Mouse (Mus musculus): ENCODE measurements around the gene Rb1.

Rb1 gene

DNA sequence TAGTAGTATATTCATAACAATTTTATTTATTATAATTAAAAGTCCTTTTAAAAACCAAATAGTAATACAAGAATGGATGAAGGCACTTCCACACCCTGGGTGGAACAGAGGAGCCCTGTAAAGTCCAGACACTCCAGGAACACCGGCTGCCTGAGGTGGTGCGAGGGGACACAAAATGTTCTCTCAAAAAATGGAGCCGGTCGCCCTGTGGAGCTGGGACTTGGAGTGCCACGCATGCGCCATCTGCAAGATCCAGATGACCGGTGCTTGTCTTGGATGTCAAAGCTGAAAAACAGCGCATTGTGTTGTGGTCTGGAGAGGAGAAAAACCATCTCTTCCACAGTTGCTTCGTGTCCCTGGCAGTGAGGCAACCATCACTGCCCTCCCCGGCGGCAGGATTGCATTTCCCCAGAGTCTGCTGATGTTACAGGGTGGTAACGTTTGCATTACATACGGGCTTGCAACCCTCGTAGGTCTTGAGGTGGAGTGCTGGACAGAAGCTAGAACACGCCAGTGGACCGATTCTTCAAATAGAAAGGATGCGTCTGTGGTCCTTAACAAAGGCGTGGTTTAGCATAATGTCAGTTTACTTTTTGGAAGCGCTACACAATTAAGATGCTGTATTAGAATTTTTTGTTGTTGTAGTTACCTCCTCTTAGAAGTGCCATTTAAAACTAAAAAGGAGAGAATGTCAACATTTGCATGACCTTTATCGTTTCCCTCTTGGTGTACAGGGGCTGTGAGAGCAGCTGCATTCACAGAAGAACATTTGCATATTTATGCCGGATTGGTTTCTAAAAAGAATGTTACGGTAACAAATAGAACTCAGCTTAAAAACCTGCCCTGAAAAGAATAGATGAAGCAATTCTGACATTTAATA is 9.5 kb upstream of the Rb1 start:
- DNase-seq (ENCODE audit: low read depth): no peak

DNA sequence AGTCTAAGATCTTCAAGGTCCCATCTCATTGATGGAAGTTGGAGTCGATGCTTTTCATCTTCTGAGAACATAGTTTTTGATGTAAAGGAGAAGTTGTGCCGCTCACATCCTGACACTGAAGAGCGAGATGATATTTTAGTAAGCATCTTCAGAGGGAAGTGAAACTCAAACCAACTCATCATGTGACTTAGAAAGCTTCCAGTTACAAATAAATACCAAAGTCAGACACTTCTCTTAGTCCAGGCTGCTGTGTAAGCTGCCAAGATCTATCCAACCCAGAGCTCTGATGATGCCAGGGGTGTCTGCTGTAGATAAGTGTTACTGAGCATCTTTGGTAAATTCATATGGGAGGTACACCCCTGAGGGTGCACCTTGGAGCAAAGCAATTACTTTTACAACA is 8.3 kb upstream of the Rb1 start:
- DNase-seq (ENCODE audit: low read depth): no peak

DNA sequence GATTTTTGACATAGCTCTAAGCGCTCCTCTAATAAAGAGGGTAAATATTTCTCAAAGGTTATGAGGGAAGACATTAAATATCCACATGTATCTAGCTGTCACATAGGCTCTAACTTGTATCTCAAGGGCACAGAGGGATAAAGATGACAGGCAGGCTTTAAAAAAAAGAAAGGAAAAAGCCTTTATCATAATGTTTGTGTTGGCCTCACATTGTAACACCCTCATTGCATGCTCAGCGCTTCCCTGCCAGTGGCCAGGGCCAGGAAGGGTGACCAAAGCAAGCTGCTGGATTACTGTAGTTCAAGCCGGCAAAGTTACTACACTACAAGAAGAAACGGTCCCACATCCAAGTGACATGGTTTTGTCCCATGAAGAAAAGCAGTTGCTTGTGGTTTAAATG is 5.8 kb upstream of the Rb1 start:
- DNase-seq (ENCODE audit: low read depth): no peak

DNA sequence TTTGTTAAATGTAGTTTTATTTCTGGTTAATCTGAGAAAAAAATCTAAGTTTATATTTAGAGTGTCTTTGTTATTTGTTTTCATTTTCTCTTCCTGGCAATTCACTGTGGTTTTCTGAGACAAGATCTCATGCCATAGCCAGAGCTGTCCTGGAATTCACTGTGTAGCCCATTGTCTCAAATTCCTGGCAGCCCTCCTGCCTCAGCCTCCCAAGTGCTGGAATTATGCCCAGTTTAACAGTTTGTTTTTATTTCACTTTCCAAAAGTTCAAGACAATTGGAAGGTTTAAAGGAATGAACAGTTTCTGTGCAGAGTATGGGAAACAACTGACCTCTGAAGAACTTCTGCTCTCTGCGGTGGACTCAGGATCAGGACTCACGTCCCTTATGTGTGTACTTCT is 4.2 kb upstream of the Rb1 start:
- peak; percentile 70 for DNase-seq (ENCODE audit: low read depth)

DNA sequence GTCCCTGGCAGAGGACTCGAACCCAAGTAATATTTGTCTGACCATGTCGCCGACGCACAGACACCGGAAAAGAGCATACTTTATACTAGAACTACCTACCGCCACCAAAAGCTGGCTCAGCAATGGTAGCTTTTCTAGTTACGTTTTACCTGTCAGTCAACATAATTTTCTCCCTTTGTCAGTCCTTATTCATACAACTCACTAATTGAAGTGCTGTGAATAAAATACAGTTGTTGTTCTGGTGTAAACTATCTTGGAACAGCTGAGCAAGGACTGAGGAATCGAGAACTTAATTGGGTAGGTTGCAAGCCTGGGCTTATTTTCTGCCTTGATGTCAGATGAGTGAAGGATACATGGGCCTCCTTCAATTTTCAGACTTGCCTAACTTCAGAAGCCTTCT is 889 bp upstream of the Rb1 start:
- peak; percentile 5 for DNase-seq (ENCODE audit: low read depth)

DNA sequence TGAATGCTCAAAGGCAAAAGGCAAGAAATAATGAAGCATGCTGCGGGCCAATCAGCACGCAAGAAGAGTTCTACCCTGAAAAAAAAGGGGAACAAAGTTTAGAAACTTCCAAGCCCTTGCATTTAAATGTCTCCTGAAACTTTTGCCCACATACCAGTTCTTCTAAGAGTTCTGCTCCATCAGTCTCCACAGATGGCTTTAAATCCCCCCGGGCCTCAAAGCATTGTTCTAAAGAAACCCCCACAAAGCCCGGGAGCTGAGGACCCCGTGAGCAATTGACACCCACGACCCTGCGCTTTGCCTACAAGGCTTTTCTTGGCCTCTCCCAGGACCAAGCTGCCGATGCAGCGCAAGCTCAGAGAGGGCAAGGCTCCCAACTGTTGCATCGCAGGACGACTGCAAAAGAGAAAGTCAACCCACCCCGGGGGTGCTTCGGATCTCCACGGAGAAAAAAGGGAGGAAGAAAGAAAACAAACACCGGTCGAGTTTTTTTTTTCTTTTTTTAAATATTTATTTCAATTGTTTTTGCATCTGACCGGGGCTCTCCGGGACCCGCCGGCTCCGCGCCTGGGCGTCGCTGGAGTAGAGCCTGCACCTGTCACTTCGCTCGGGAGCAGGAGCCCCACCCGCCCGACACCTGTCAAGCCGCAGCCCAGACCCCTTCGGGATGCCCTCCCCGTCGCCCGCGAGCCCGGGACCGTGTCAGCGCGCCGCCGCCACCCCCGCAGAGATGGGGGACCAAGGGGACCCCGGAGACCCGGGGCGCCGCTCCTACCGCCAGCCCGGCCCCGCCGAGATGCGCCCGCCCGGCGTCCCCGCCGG is 777 bp downstream of the Rb1 start:
- peak; percentile 32 for DNase-seq (ENCODE audit: low read depth)

DNA sequence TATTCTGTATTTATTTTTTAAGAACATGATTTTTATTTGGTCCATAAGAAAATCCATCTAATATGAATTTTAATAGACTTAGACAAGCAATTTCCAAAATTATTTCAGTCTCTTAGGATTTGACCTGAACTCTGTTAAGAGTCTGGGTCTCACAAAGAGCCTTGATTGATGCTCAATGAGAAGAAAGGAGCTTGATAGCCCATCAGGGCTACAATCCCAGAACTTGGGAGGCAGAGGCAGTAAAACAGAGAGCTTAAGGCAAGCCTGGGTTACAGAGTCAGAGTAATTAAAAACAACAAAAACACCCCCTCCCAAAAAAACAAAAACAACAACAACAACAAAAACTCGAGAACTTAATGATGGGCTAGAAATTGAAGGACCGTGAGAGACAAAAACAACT is 1.7 kb downstream of the Rb1 start:
- no peak for DNase-seq (ENCODE audit: low read depth)

DNA sequence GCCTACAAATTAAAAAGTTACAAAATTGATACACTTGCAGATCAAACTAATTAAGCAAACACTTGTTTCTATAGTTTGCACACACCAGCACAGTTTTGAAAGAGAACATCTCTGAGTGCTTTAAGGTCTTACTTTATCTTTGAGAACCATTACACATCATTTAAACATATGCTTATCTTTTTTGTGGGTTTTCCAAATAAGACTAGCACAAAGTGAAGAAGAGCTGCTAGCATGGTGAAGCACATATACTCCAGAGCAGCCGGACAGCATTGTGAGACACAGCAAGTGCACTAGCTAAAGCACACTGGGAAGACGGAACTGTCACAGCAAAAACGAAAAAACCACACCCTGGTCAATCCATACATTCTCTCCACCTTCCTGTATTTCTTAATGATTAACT is 3.5 kb downstream of the Rb1 start:
- DNase-seq (ENCODE audit: low read depth): no peak

DNA sequence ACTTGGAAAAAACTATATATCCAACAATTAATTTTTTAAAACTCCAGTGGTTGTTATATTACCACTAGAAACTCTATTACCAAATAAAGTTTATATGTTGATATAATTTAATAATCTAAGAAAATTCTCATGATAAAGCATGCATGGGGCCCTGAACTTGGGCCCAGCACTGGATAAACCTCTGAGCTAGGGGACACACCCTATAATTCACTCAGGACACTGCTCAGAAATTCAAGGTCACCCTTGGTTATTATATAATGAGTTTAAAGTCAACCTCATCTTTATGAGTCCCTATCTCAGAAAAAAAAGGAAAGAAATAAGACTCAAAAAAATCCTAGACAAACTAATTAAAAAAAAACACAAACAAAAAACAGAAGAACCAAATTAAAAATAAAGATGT is 8.7 kb downstream of the Rb1 start:
- no peak for DNase-seq (ENCODE audit: low read depth)

DNA sequence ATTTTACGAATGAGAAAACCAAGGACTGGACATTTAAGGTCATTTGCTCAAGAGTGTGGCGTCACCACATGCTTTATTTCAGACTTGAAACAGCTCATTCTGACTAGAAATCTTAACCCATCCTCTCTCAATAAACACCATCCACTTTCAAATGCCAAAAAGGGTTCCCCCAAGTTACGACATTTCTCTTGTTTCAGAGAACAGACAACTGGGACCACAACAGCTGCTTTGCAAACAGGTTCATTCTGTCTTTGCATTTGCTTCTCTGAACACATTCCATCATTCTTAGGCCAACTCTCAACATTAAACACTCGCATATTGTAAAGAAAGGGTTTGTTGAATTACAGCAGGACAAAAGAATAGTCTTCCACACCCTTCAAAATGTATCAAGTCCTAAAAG is 11.8 kb downstream of the Rb1 start:
- no peak for DNase-seq (ENCODE audit: low read depth)

DNA sequence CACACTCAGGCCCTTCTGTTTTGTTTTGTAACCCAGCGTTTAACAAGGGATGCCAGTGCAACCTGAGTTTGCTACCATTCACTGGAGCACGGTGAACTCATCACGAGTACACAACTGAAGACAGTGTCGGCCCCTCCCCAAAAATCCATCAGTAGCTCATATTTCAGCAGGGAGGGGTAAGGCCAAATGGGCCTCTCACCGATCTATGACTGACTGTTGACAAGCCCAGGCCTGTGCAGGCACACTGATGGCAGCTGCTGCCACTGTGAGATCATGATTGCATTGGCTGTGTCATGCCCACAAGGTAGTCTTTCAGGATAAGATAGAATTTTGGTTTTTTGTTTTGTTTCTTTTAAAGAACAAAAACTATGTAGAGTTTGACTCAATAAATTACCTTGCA is 12.2 kb downstream of the Rb1 start:
- peak; percentile 7 for DNase-seq (ENCODE audit: low read depth)

DNA sequence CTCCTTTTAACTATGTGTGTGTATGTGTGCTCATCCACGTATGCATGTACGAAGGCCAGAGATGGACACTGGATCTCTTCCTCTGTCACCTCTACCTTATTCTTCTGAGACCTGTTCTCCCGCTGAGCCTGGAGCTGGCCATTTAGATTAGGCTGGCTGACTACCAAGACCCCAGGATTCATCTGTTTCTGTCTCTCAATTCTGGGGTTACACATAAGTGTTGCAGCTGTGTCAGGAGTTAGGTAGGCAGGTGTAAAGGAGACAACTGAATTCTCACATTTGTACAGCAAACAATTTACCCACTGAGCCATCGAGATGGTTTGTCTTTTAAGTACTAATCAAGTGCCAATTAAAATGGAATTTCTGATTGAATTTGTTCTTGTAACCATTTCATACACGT is 12.7 kb downstream of the Rb1 start:
- no peak for DNase-seq (ENCODE audit: low read depth)

DNA sequence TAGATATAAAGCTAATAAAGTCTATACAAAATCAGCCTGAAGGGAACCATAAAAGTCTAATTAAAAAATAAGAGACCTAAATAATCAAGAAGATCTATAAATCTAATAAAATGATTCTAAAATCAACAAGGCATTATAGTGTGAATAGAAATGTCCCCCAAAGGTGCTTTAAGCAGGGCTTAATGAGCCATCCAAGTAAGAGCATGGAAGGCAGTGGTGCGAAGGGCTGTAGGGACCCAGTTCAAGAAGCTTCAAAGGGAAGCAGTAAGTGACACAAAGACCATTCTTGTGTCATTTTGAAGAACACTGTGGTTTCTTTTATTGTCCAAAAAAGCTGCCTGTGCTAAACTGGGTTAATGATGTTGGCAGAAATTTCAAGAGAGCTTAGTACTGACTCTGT is 18.1 kb downstream of the Rb1 start:
- no peak for DNase-seq (ENCODE audit: low read depth)

DNA sequence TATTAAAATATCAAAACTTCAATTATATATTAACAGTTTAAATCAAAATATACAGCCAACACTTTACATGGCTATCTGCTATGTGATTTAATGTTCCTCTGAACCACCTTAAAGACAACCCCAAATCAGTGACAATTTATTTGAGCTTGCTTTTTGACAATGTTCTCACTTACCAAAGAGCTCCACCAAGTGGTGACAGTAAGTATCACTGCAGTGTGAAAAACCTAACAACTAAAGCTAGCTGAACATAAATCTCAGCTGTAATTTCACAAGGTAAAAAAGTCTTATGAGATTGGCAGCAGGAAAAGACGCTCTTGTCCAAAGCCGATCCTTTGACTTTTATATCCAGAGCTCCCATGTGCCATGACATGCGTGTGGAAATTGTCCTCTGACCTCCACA is 22.4 kb downstream of the Rb1 start:
- peak; percentile 78 for DNase-seq (ENCODE audit: low read depth)

DNA sequence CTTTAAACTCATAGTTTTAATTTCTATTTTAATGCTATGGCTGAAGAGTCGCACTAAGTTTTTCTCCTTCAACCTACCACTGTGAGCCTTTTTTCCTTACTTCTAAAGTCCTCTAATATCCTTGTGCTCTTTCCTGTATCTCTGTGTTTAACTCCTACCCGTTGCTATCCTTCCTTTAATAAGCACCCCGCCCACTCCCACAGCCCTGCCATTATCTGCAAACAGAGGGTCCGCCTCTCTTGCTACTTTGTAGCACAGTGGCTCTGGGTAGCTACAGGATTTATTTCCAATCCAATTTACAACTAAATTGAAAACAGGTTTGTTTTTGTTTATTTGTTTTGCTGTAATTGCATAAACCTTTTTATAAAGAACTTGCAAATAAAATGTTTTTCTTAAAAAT is 23.8 kb downstream of the Rb1 start:
- DNase-seq (ENCODE audit: low read depth): no peak

DNA sequence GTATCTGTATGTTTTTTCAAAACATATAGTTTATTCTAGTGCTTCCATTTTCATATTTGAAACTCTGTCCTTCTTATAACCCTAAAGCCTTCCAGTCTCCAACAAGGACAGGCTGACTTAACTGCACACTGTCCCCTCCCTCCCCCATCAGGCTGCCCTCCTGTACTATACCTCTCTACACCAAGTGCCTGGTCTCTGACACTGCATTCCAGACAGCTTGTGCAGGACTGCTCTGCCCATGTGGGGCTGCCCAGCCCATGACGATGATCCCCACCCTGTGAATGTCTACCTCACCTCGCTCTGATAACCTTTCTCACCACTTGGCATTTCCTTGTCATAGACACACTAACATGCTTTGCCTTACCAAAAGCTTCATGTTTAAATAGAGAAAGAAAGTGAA is 30.1 kb downstream of the Rb1 start:
- no peak for DNase-seq (ENCODE audit: low read depth)

DNA sequence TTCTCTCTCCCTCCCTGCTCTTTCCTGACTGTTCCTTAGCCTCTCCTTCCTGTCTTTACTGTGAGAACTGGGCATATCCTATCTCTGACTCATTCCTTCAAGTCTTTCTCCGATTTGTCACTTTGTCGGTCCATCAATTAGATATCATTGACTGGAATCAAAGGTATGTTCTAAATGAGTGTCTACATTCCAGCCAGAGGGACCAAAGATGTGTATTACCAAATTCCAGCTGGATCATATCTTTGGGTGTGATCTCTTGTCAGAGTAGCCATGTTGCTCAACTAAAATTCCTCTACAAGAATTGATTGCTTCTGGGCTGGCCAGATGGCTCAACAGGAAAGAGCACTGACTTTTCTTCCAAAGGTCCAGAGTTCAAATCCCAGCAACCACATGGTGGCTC is 32.0 kb downstream of the Rb1 start:
- peak; percentile 50 for DNase-seq (ENCODE audit: low read depth)

DNA sequence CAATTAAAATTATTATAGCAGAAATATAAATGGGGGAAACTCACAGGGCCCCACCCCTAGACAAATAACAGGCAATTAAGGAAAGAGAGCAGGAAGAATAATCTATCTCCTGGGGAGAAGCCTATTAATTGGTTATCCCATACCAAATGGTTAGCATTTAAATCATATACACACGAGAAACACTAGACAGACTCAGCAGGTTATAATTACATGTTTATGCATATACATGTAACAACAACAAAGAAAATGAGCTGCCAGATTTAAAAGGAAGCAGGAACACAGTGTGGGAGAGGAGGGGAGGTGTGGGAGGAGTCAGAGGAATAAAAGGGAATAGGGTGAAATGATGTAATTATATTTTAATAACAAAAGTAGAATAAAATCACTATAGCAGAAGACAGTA is 33.2 kb downstream of the Rb1 start:
- DNase-seq (ENCODE audit: low read depth): no peak

DNA sequence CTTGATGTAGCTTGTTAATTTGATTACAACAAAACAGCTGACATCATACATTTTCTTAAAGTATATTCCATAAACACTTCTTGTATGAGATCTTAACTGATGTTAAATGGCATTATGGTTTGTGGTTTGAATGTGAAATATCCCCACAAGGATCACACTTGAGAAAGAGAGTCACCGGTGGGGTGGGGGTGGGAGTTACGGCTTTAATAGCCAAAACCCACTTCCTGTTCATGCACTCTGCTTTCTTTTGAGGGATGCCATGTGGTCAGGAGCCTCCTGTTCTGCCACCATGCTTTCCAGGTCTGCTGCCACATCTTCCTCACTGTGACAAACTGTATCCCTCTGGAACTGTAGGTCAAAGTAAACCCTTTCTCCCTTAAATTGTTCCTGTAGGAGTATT is 35.7 kb downstream of the Rb1 start:
- no peak for DNase-seq (ENCODE audit: low read depth)

DNA sequence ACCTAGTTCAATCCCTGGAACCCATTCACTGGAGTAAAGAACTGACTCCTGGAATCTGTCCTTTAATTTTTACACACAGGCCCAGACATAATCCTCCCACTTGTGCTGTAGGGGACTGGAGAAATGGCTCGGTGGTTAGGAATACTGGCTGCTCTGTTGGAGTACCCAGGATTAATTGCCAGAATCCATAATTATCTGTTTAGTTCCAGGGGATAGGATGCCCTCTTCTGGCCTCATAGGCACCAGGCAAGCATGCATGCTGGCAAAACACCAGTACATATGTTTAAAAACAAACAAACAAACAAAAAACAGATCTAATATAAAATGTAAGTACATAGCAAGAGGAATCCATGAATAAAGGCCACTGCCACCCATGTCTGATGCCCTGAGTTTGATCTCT is 44.6 kb downstream of the Rb1 start:
- DNase-seq (ENCODE audit: low read depth): peak; percentile 33

DNA sequence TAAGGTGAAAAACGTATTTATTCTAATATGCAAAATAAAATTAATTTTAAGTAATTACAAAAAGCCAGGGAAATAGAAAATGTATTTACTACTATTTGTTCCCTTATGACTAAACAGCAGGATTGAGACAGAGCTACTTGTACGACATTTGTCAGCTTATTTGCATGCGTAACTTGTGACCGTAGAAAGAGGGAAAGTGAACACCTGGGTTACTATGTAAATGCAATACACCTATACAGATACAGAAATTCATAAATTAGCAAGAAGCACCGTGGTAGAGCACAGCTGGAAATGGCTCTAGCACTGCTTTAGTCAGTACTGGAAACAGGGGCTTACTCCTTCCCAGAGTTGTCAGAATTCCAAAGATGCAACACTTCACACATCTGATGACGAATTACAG is 46.5 kb downstream of the Rb1 start:
- DNase-seq (ENCODE audit: low read depth): no peak

DNA sequence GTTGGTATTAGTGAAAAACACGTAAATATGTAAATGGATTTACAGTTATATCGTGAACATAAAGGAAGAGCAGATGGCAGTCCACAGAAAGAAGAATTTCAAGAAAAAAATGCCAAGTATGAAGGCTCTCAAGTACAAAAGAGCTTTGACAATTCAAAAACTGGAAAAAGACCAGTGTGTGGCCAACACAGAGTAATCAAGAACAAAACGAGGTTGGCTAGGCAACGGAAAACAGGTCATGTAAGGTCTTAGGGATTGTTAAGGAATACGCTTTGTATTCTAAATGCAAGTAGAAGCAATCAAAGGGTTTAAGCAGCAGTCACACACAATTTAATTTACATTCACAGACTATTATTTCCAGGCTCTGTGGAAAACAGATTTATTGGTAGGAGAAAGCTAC is 53.8 kb downstream of the Rb1 start:
- no peak for DNase-seq (ENCODE audit: low read depth)

DNA sequence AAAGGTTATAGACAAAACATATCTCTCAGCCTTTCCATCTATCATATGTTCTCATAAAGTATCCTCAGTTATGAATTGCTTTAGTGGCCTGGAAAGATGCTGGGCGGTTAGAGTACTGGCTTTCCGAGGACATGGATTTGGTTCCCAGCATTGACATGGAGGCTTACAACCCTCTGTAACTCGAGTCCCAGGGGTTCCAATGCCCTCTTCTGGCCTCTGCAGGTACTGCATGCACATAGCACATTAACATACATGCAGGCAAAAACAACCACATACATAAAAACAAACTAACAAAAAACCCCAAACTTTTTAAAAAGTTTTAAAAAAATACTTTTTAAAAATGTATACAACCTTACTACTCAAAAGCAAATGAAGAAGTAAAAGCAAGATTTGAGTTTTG is 59.5 kb downstream of the Rb1 start:
- DNase-seq (ENCODE audit: low read depth): peak; percentile 14

DNA sequence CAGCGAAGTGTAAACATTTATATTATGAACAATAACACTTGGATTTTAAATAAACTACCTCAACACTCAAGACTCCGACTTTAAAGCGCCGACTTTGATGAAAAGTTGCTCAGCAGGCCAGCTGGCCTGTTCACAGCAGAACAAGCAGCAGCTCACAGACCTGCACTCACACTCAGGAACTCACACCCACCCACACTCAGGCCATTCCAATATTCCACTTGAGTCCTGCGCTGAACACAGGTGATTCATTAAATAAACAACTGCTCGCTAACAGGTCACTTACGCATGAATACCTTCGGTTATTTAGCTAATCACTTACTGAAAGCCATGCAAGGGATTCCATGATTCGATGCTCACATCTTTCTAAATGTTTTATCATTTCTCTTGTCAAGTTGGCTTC is 63.4 kb downstream of the Rb1 start:
- DNase-seq (ENCODE audit: low read depth): no peak

Data from NIH3T3 (cell line).